Mouse (Mus musculus) brain, embryonic 14.5 days (tissue): Measurements from ENCODE around the gene Trpm6. TPM values are rescaled to one million over a fixed set of nuclear protein-coding genes. Genes with fewer than 3 reads are reported as not detected.
A peak's percentile ranks its signal among the peaks of the same experiment; 100 is the strongest.

ENCODE experiments used
- DNase-seq: peaks from one replicate; pipeline ENCODE4 v3.0.0-alpha.2; 2011; ENCODE audit warnings: low read depth
- CTCF ChIP-seq: fragments of 200-500 bp; IDR thresholded peaks from 2 replicates; pipeline ENCODE4 v1.5.1; 2012; ENCODE audit warnings: inconsistent platforms, mild to moderate bottlenecking, moderate library complexity, borderline replicate concordance; ENCODE audit not compliant: insufficient read depth, insufficient read length; ENCODE audit errors: extremely low read depth
- POLR2A ChIP-seq: fragments of 200-500 bp; IDR thresholded peaks from 2 replicates; pipeline ENCODE4 v1.6.1; 2012; ENCODE audit warnings: mild to moderate bottlenecking, inconsistent platforms, borderline replicate concordance; ENCODE audit not compliant: poor library complexity, insufficient read depth, insufficient read length, severe bottlenecking; ENCODE audit errors: extremely low read depth
- polyA plus RNA-seq: library from polyadenylated mRNA; depleted of rRNA; stranded (reverse); fragments of >200 nt; gene quantifications from 2 replicates; pipeline ENCODE4 v1.2.3, GENCODE M21; 2012

Trpm6 gene
- polyA plus RNA-seq, 1 experiment = 0.27 TPM

GRCm38 (mm10) chr19:18799646-18800045 lies 49.9 kb downstream of the Trpm6 start:
- DNase-seq = no peak
- no peak for TF ChIP-seq CTCF
- TF ChIP-seq POLR2A = no peak

GRCm38 (mm10) chr19:18811264-18811663 lies 61.5 kb downstream of the Trpm6 start:
- TF ChIP-seq POLR2A (no peak), CTCF (no peak)
- no peak for DNase-seq

DNA sequence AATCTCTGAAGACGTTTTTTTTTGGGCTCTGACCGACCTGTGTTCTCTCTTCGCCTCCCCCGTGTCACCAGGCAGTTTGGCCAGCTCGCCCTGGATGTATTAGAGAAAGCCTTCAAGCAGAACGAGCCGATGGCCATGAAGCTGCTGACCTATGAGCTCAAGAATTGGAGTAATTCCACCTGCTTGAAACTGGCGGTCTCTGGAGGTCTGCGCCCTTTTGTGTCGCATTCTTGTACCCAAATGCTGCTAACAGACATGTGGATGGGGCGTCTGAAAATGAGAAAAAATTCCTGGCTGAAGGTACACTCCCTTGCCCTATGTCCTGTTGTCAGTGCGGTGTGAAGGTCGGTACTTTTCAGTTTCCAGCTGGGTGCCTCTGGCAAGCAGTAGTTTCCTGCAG lies 65.4 kb downstream of the Trpm6 start:
- DNase-seq = no peak
- TF ChIP-seq POLR2A (no peak), CTCF (no peak)

GRCm38 (mm10) chr19:18817425-18817824 lies 67.6 kb downstream of the Trpm6 start:
- DNase-seq = no peak
- TF ChIP-seq POLR2A (no peak), CTCF (no peak)

GRCm38 (mm10) chr19:18828601-18829000 lies 78.8 kb downstream of the Trpm6 start:
- no peak for TF ChIP-seq CTCF
- no peak for TF ChIP-seq POLR2A
- no peak for DNase-seq

GRCm38 (mm10) chr19:18831196-18831595 lies 81.4 kb downstream of the Trpm6 start:
- no peak for TF ChIP-seq CTCF
- TF ChIP-seq POLR2A = no peak
- no peak for DNase-seq

DNA sequence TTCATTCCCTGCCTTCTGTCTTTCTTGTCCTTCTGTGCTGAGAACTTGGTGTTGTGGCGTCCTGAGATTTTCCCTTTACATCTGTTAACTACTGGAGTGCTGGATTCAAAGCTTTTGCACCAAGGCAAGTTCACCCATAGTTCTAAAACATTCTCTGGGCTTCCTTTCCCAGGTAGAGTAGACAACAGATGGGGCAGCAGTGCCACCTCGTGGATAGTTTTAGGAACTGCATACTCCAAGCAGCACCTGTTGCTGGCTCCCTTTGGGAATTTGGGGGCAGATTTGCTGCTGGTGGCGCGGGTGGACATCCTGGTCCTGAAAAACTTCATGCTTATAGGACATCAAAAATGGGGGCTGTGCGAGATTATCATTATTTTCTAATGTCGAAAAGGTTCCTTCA lies 85.2 kb downstream of the Trpm6 start:
- TF ChIP-seq POLR2A (no peak), CTCF (peak; percentile 90)
- peak; percentile 69 for DNase-seq

DNA sequence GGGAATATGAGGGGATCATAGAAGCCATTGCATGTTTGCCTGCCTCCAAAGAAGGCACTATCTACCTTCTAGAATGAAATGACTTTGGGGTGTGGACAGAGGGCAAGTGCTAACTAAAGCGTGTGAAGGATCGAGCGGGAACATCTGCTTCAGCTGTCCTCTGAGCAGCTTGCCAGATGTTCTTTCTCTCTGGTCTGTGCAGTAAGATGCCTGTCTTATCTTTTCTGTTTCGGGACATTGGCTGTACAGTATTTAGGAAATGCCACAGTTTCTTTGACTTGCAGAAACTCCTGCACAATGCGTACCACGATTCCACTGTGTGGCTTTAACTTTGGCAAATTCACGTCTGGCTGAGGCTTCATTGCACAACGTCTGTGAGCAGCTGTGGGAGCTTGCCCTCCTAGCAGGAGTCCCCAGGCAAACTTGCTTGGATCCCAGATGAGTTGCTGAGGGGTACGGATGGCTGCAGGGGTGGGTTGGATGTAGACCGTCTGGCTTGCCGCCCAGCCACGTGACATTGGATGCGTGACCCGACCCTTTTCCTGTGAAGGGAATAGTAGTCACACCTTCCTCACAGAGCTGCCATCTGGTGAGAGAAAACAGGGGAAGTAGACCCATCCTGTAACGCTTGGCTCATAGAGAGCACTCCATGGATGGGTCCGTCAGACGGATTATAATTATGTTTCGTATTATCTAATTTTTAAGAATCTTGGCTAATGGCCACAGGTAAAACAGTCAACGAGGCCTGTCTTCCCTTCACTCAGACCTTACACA lies 92.2 kb downstream of the Trpm6 start:
- TF ChIP-seq POLR2A = no peak
- no peak for TF ChIP-seq CTCF
- DNase-seq = peak; percentile 41

DNA sequence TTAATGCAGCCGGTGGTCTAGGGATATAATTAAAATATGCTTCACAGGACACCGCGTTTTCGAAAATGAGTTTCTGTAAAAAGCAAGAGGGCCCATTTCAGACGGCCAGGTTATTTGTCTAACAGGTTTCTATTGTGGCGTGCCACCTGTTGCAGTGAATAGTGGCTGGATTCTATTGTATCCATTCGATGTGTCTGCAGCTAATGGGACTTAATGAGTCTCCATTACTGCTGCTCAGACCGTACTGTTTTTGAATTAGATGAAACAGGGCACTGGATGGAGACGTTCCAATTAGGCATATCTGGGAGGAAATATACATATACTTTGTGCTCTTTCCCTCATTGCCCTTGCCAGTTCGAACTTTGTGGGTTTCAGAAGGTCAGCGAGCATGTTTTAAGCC lies 92.8 kb downstream of the Trpm6 start:
- no peak for TF ChIP-seq POLR2A
- TF ChIP-seq CTCF = no peak
- DNase-seq = peak; percentile 62

- TF ChIP-seq POLR2A = no peak
- no peak for TF ChIP-seq CTCF
- DNase-seq = no peak
Measured at GRCm38 (mm10) chr19:18846336-18846735, 96.6 kb downstream of the Trpm6 start.

DNA sequence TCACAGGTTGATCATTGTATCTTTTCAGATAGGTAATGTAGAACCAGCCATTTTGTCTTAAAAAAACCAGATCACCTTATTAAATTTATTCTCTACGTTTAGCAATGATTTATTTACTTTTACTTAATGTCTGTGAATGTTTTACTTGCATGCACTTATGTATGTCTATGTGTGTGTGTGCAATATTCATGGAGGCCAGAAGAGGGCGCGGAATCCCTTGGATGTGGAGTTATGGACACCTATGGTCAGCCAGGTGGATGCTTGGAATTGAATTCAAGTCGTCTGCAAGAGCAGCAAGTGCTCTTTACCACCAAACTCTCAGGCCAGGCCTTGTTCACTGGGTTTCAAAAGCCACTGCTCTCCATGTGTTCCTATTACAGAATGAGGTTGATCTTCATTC lies 118.5 kb downstream of the Trpm6 start:
- no peak for DNase-seq
- TF ChIP-seq CTCF = no peak
- no peak for TF ChIP-seq POLR2A

DNA sequence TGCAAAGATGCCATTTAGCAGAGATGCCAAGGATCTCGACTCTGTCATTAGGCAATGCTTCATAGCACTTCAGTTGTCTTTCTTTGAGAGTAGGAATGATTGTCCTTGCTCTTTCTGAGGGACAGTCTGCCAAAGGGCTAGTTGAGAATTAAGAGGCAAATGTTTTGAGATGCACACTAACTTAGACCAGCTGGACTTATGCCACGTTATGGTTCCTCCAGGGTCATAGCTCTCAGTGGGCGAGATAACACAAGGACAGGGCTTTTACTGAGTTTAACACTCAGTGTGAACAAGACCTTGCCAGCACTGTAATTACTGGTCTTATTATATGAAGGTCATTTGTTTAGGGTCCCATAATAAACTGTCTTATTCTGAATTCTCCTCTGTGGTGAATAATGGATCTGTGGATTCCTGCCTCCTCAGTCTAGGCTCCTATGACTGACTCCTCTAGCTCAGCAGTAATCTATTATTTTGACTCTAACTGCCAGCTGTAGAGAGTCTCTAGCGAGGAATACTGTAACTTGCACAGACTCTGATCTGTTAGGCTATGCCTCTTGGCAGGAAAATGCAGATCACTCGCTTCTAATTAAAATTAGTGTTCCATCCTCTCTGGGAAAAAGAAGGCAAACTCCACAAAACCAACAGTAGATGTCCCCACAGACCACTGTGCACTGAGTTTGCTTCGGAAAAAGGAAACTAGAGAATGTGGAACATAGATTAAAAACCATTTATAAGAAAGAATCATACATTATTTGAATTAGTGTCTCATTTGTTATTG lies 123.2 kb downstream of the Trpm6 start:
- DNase-seq = peak; percentile 93
- TF ChIP-seq CTCF (peak; percentile 66; the same call in 1 of the 2 replicates), POLR2A (no peak)
